16 mouse cellular contexts compared by ENCODE assay signal in the genomic region with DNA sequence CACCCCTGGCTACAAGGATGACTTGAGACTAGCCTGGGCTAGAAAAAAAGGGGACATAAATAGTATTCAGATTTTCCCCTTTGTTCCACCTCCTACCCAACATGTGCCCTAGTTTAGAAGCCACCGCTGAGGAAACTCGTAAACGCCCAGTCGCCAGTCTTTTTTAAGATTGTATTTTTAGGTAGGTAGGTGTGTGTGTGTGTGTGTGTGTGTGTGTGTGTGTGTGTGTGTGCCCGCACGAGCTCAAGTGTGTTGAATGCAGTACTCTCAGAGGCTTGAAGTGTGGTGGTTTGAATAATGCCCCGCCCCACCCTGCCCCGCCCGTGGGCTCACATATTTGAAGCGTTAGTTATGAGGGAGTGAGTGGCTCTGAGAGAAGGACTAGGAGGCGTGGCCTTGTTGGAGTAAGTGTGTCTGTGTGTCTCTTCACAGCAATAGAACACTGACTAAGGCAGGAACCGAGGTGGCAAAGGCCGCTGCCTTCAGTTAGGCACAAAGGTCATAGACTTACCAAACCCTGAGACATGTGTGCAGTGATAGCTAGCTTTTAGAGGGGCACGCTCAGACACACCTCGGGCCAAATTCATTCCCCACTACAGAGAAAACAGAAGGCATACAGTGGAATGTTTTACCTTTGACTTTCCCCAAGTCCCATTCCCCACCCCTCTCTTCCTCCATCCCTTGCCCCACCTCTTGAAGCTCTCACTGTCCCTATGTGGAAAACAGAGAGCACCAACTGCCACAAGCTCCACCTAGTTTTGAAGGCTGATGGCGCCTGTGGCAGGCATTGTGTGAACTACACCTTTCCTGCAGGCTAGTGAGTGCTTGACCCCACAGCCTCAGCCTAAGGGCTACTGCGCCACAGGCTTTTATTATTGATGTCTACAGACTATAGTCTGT. TPM values are rescaled to one million over a fixed set of nuclear protein-coding genes. Genes with fewer than 3 reads are reported as not detected.
A peak's percentile ranks its signal among the peaks of the same experiment; 100 is the strongest.
DNase-seq lines count a peak whose midpoint lies in the region; ATAC-seq and TF ChIP-seq lines count a peak whose summit lies in the region.
"Had no signal": no experiment of that assay in that cellular context is flagged by ENCODE, and none has a peak within 500 bp of the region (broad histone marks: within the 10 kb centered on the region; RNA-seq: fewer than 3 reads in every experiment).

No protein-coding gene starts in this region.

- no peak overlapping the region for H3K4me3 ChIP-seq in thymus, adult 2 months (ENCODE audit: control insufficient read depth, insufficient read depth, low read length)
- no peak overlapping the region for H3K4me3 ChIP-seq in intestine, embryonic 14.5 days (ENCODE audit: low read depth, low read length)
- H3K4me3 ChIP-seq: limb, embryonic 12.5 days; megakaryocyte, embryonic 14.5 days had no signal

- H3K9ac ChIP-seq in intestine, embryonic 14.5 days (ENCODE audit: low read length) = no peak overlapping the region
- H3K9ac ChIP-seq: limb, embryonic 12.5 days had no signal

- H3K27me3 ChIP-seq in thymus, adult 2 months (ENCODE audit: control insufficient read depth, insufficient read depth, low read length) = no peaks in the 10 kb centered on the region
- no peaks in the 10 kb centered on the region for H3K27me3 ChIP-seq in intestine, embryonic 14.5 days (replicated peaks; ENCODE audit: control insufficient read depth, insufficient read depth, low read length)
- H3K27me3 ChIP-seq: limb, embryonic 12.5 days had no signal

- intact Hi-C loops in gastrocnemius, postnatal 36 days (cut with DNase I) = loop anchor here (5.0 kb wide), 1 partner anchor 38 kb away; no protein-coding TSS in a partner anchor

- DNase-seq in thymus, adult 2 months = peak; percentile 50
- no peak for DNase-seq in thymus, postnatal 0 days (ENCODE audit: low spot score)
- DNase-seq in intestine, embryonic 14.5 days (ENCODE audit: low spot score) = no peak
- peak; percentile 35 to 47 for DNase-seq in lung, postnatal 4 days
- no peak for DNase-seq in layer of hippocampus, adult 9-10 months (ENCODE audit: low spot score)
- DNase-seq in retina, postnatal 1 day = no peak
- DNase-seq in gastrocnemius, postnatal 4 days (ENCODE audit: low spot score in 2 of 2) = no peak
- DNase-seq in gastrocnemius, postnatal 36 days = no peak
- DNase-seq: adrenal gland, postnatal 14 days; cerebellum, adult 9-10 months; heart, adult 18-20 months; kidney, postnatal 4 days; spleen, adult 18-20 months had no signal

- no peak for TF ChIP-seq POLR2A in thymus, adult 2 months (IDR thresholded peaks at IDR 0.05; ENCODE audit: control insufficient read depth, extremely low read depth, insufficient read depth, low read length, poor library complexity)

- 51% methylated on average over 17 of the region's 17 CpGs for WGBS in thymus, adult 2 months
- WGBS in intestine, embryonic 14.5 days = 69% methylated on average over 17 of the region's 17 CpGs

- ATAC-seq in intestine, embryonic 14.5 days (replicated peaks; ENCODE audit: low FRiP score, low TSS enrichment, low read depth) = peak; percentile 71

- no peak overlapping the region for H3K4me2 ChIP-seq in intestine, embryonic 14.5 days (ENCODE audit: low read length)
- H3K4me2 ChIP-seq: limb, embryonic 12.5 days had no signal

- TF ChIP-seq CTCF in thymus, adult 2 months (IDR thresholded peaks at IDR 0.05; ENCODE audit: borderline replicate concordance, control insufficient read depth, extremely low read depth, insufficient read depth, low read length, poor library complexity) = no peak

- H3K36me3 ChIP-seq in thymus, adult 2 months (ENCODE audit: control insufficient read depth, insufficient read depth, low read length) = no peaks in the 10 kb centered on the region
- no peaks in the 10 kb centered on the region for H3K36me3 ChIP-seq in intestine, embryonic 14.5 days (ENCODE audit: control insufficient read depth, insufficient read depth, low read length)
- H3K36me3 ChIP-seq: G1E; limb, embryonic 12.5 days had no signal

- H3K27ac ChIP-seq in thymus, adult 2 months (ENCODE audit: control insufficient read depth, insufficient read depth, low read length) = peak overlapping the region; percentile 10; the same call in 1 of the 2 replicates
- 0 out of 2 replicates have a peak overlapping the region, but pooled peaks have one; percentile 5 for H3K27ac ChIP-seq in intestine, embryonic 14.5 days (ENCODE audit: low read depth)
- H3K27ac ChIP-seq: limb, embryonic 12.5 days had no signal

- peaks cover 30% of the 10 kb centered on the region for H3K4me1 ChIP-seq in thymus, adult 2 months (replicated peaks; ENCODE audit: control insufficient read depth, insufficient read depth, low read length)
- H3K4me1 ChIP-seq in intestine, embryonic 14.5 days (replicated peaks; ENCODE audit: control insufficient read depth, insufficient read depth, low read length) = no peaks in the 10 kb centered on the region
- H3K4me1 ChIP-seq: limb, embryonic 12.5 days had no signal

- H3K9me3 ChIP-seq in intestine, embryonic 14.5 days (ENCODE audit: control insufficient read depth, low read length) = no peaks in the 10 kb centered on the region

RNA-seq across cellular contexts. Expression of gene Bsn, which starts 45.6 kb away (rescaled TPM):
- polyA plus RNA-seq in thymus, adult 2 months (2012; rRNA removed) = 2.6 and 4.3 TPM in 2 replicates
- polyA plus RNA-seq in thymus, postnatal 0 days (2015; fragmentation: Nextera tagmentation; extraction: Ambion mirVana) = 1.9 and 2.0 TPM in 2 replicates
- polyA plus RNA-seq in intestine, embryonic 14.5 days (2014; fragmentation: Nextera tagmentation; extraction: Ambion mirVana) = 4.1 and 4.6 TPM in 2 replicates
- total RNA-seq in gastrocnemius, postnatal 4 days (2021) = under 1 TPM; 0.39 to 0.41 TPM
- under 1 TPM; 0.05 TPM for total RNA-seq in gastrocnemius, postnatal 36 days (2021)

RNA-seq across cellular contexts. Expression of gene Apeh, which starts 50.2 kb away (rescaled TPM):
- 131 and 163 TPM in 2 replicates for polyA plus RNA-seq in thymus, adult 2 months (2012; rRNA removed)
- polyA plus RNA-seq in thymus, postnatal 0 days (2015; fragmentation: Nextera tagmentation; extraction: Ambion mirVana) = 48.0 and 51.4 TPM in 2 replicates
- 57.7 and 61.1 TPM in 2 replicates for polyA plus RNA-seq in intestine, embryonic 14.5 days (2014; fragmentation: Nextera tagmentation; extraction: Ambion mirVana)
- total RNA-seq in gastrocnemius, postnatal 4 days (2021) = 10 to 100 TPM; 47.7 to 51.5 TPM
- 10 to 100 TPM; 26.0 to 31.0 TPM for total RNA-seq in gastrocnemius, postnatal 36 days (2021)

Comparison
In these comparisons a context has a peak if more than half of its experiments do, and no peak if none do; other contexts are left out.
1. DNase-seq: peak in thymus, adult 2 months (single experiment) and lung, postnatal 4 days (2 of 2); none in thymus, postnatal 0 days (single experiment), intestine, embryonic 14.5 days (single experiment), layer of hippocampus, adult 9-10 months (single experiment), retina, postnatal 1 day (single experiment), gastrocnemius, postnatal 4 days (0 of 2) and gastrocnemius, postnatal 36 days (0 of 2).